Mouse (Mus musculus) spleen, adult 2 months (tissue): Measurements from ENCODE around the gene Pde11a.

Experiments
- CTCF ChIP-seq: fragments of 200-500 bp; IDR thresholded peaks from 2 replicates; pipeline ENCODE4 v1.5.1; 2011; ENCODE audit warnings: mild to moderate bottlenecking, inconsistent platforms; ENCODE audit not compliant: insufficient read depth, insufficient read length, insufficient replicate concordance; ENCODE audit errors: extremely low read depth
- POLR2A ChIP-seq: fragments of 200-500 bp; IDR thresholded peaks from 2 replicates; pipeline ENCODE4 v1.6.1; 2011; ENCODE audit warnings: low read depth, low read length, inconsistent platforms

- TF ChIP-seq CTCF (no peak), POLR2A (no peak)
Measured at GRCm38 (mm10) chr2:76050911-76051310, 287.7 kb downstream of the Pde11a start.
